Mouse (Mus musculus) lung, postnatal 0 days (tissue): ENCODE data around the gene Gm5105.

Experiments used
- CTCF ChIP-seq: IDR thresholded peaks from 2 replicates; pipeline ENCODE4 v1.5.1; 2016; ENCODE audit warnings: antibody characterized with exemption, mild to moderate bottlenecking
- EP300 ChIP-seq: IDR thresholded peaks from 2 replicates; pipeline ENCODE4 v1.6.1; 2016; ENCODE audit warnings: antibody characterized with exemption, mild to moderate bottlenecking, control low read depth

DNA sequence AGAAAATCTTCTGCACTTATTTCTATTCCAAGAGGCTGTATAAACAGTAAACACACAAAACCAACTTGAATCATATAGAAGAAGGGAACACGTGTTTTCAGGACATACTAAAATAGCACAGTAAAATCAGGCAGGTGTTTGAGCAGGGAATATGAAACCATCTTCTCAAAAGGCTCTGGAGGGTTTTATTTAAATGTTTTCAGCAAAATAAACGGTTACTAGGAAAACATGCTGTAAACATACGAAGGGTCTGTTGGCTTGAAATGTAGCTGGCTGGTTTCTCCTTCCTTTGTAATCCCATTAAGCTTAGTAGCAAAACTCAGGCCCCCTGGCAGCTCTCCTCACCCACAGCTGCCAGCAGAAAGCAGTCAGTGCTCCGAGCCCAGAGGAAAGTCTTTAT lies 9.0 kb downstream of the Gm5105 start:
- TF ChIP-seq CTCF (no peak), EP300 (no peak)
